Mouse (Mus musculus) olfactory bulb, adult 2 months (tissue): ENCODE results near the gene Dppa1.

Experiments
- CTCF ChIP-seq: fragments of 200-500 bp; IDR thresholded peaks from 2 replicates; pipeline ENCODE4 v1.5.1; 2012; ENCODE audit warnings: low read depth, mild to moderate bottlenecking, low read length, moderate library complexity; ENCODE audit not compliant: insufficient read depth
- POLR2A ChIP-seq: fragments of 200-500 bp; IDR thresholded peaks from 2 replicates; pipeline ENCODE4 v1.6.1; 2012; ENCODE audit warnings: mild to moderate bottlenecking, low read depth, low read length, moderate library complexity; ENCODE audit not compliant: insufficient read depth

GRCm38 (mm10) chr11:46569107-46569506 lies 60.0 kb downstream of the Dppa1 start:
- TF ChIP-seq CTCF (no peak), POLR2A (no peak)
